8 mouse cellular contexts compared by ENCODE assay signal in genomic region chr2:152734501-152734900, GRCm38 (mm10). TPM values are rescaled to one million over a fixed set of nuclear protein-coding genes. Genes with fewer than 3 reads are reported as not detected.
DNase-seq lines count a peak whose midpoint lies in the region; ATAC-seq and TF ChIP-seq lines count a peak whose summit lies in the region.

No protein-coding gene starts in this region.

- TF ChIP-seq CTCF in heart, postnatal 0 days (IDR thresholded peaks at IDR 0.05; ENCODE audit: low read depth): no peak
- TF ChIP-seq CTCF in hindbrain, postnatal 0 days (IDR thresholded peaks at IDR 0.05; ENCODE audit: low read depth): no peak

- H3K27ac ChIP-seq in heart, postnatal 0 days (ENCODE audit: low read depth): peak overlapping the region; percentile 75
- peak overlapping the region; percentile 96 for H3K27ac ChIP-seq in embryonic facial prominence, embryonic 10.5 days (replicated peaks)
- peak overlapping the region; percentile 70 for H3K27ac ChIP-seq in hindbrain, postnatal 0 days
- peak overlapping the region; percentile 52 for H3K27ac ChIP-seq in midbrain, embryonic 15.5 days

- no peaks in the 10 kb centered on the region for H3K9me3 ChIP-seq in heart, postnatal 0 days (replicated peaks; ENCODE audit: control insufficient read depth, low read length)
- no peaks in the 10 kb centered on the region for H3K9me3 ChIP-seq in embryonic facial prominence, embryonic 10.5 days
- H3K9me3 ChIP-seq in hindbrain, postnatal 0 days (ENCODE audit: low read length): no peaks in the 10 kb centered on the region
- no peaks in the 10 kb centered on the region for H3K9me3 ChIP-seq in midbrain, embryonic 15.5 days

- peak overlapping the region; percentile 71 for H3K4me3 ChIP-seq in heart, postnatal 0 days (ENCODE audit: low read depth, low read length)
- H3K4me3 ChIP-seq in embryonic facial prominence, embryonic 10.5 days: peak overlapping the region; percentile 86
- H3K4me3 ChIP-seq in hindbrain, postnatal 0 days (ENCODE audit: low read length): peak overlapping the region; percentile 44
- H3K4me3 ChIP-seq in midbrain, embryonic 15.5 days: peak overlapping the region; percentile 48

- no peak for ATAC-seq in heart, postnatal 0 days (ENCODE audit: insufficient read depth, low read depth)
- no peak; the same call in 1 of the 2 replicates for ATAC-seq in hindbrain, postnatal 0 days
- ATAC-seq in midbrain, embryonic 15.5 days (replicated peaks): peak; percentile 1; the same call in 1 of the 2 replicates
- no peak for ATAC-seq in megakaryocyte-erythroid progenitor cell, adult 5-6 weeks (replicated peaks; ENCODE audit: low FRiP score, low TSS enrichment, poor library complexity, severe bottlenecking)

- H3K4me1 ChIP-seq in heart, postnatal 0 days (ENCODE audit: control insufficient read depth, insufficient read depth): peaks cover 15% of the 10 kb centered on the region
- peaks cover 93% of the 10 kb centered on the region for H3K4me1 ChIP-seq in embryonic facial prominence, embryonic 10.5 days
- peaks cover 14% of the 10 kb centered on the region for H3K4me1 ChIP-seq in hindbrain, postnatal 0 days (ENCODE audit: insufficient read depth, low read length)
- peaks cover 47% of the 10 kb centered on the region for H3K4me1 ChIP-seq in midbrain, embryonic 15.5 days

- 24% methylated on average over 10 of the region's 10 CpGs for WGBS in heart, postnatal 0 days
- WGBS in embryonic facial prominence, embryonic 10.5 days: 14% methylated on average over 10 of the region's 10 CpGs
- 11% methylated on average over 10 of the region's 10 CpGs for WGBS in hindbrain, postnatal 0 days
- WGBS in midbrain, embryonic 15.5 days: 14% methylated on average over 10 of the region's 10 CpGs

- no peak for DNase-seq in heart, postnatal 0 days (ENCODE audit: low spot score)
- DNase-seq in heart, postnatal 36 days: no peak
- DNase-seq in embryonic facial prominence, embryonic 10.5 days (ENCODE audit: low spot score): no peak
- DNase-seq in hindbrain, postnatal 0 days (ENCODE audit: low spot score): no peak
- no peak for DNase-seq in urinary bladder, postnatal 25 days (ENCODE audit: low spot score)
- DNase-seq in B cell, adult 2 months: no peak

- intact Hi-C loops in heart, postnatal 36 days (cut with DNase I): no loop called here

- H3K36me3 ChIP-seq in heart, postnatal 0 days (replicated peaks; ENCODE audit: control insufficient read depth, insufficient read depth, low read length): no peaks in the 10 kb centered on the region
- H3K36me3 ChIP-seq in embryonic facial prominence, embryonic 10.5 days (replicated peaks): peaks cover 11% of the 10 kb centered on the region
- H3K36me3 ChIP-seq in hindbrain, postnatal 0 days (ENCODE audit: insufficient read depth, low read length): no peaks in the 10 kb centered on the region
- H3K36me3 ChIP-seq in midbrain, embryonic 15.5 days (replicated peaks): no peaks in the 10 kb centered on the region

- no peak for TF ChIP-seq EP300 in heart, postnatal 0 days (IDR thresholded peaks at IDR 0.05; ENCODE audit: low read depth)

- H3K27me3 ChIP-seq in heart, postnatal 0 days (ENCODE audit: control insufficient read depth, insufficient read depth, low read length): no peaks in the 10 kb centered on the region
- H3K27me3 ChIP-seq in embryonic facial prominence, embryonic 10.5 days (replicated peaks; ENCODE audit: low read depth, poor library complexity, severe bottlenecking): no peaks in the 10 kb centered on the region
- no peaks in the 10 kb centered on the region for H3K27me3 ChIP-seq in hindbrain, postnatal 0 days (ENCODE audit: insufficient read depth, low read length)
- H3K27me3 ChIP-seq in midbrain, embryonic 15.5 days (replicated peaks): 0 out of 2 replicates have a peak, but pooled peaks cover 3% of the 10 kb centered on the region

- H3K4me2 ChIP-seq in heart, postnatal 0 days (ENCODE audit: low read depth, low read length): peak overlapping the region; percentile 73
- H3K4me2 ChIP-seq in hindbrain, postnatal 0 days (ENCODE audit: low read depth, low read length): peak overlapping the region; percentile 82
- H3K4me2 ChIP-seq in midbrain, embryonic 15.5 days: peak overlapping the region; percentile 86

- H3K9ac ChIP-seq in heart, postnatal 0 days (replicated peaks; ENCODE audit: low read depth, low read length): no peak overlapping the region
- peak overlapping the region; percentile 56; the same call in 1 of the 2 replicates for H3K9ac ChIP-seq in hindbrain, postnatal 0 days (replicated peaks; ENCODE audit: low read length)
- 0 out of 2 replicates have a peak overlapping the region, but pooled peaks have one; percentile 12 for H3K9ac ChIP-seq in midbrain, embryonic 15.5 days

RNA-seq across cellular contexts. Expression of gene Id1, which starts 1.6 kb away (rescaled TPM):
- total RNA-seq in heart, postnatal 0 days (2014; rRNA removed; ENCODE audit: low replicate concordance): 146 and 188 TPM in 2 replicates
- polyA plus RNA-seq in heart, postnatal 0 days (2015; fragmentation: Nextera tagmentation; extraction: Ambion mirVana): 46.7 and 59.3 TPM in 2 replicates
- 10 to 100 TPM; 50.9 to 53.7 TPM for total RNA-seq in heart, postnatal 36 days (2021)
- 161 and 182 TPM in 2 replicates for polyA plus RNA-seq in embryonic facial prominence, embryonic 10.5 days (2016; fragmentation: Nextera tagmentation; extraction: Ambion mirVana)
- total RNA-seq in hindbrain, postnatal 0 days (2014; rRNA removed): 142 and 198 TPM in 2 replicates
- polyA plus RNA-seq in hindbrain, postnatal 0 days (2015; fragmentation: Nextera tagmentation; extraction: Ambion mirVana): 99.3 and 104 TPM in 2 replicates
- 30.7 and 33.7 TPM in 2 replicates for polyA plus RNA-seq in midbrain, embryonic 15.5 days (2015; fragmentation: Nextera tagmentation; extraction: Ambion mirVana)
- not detected in 2 replicates for total RNA-seq in megakaryocyte-erythroid progenitor cell, adult 5-6 weeks (2014; fragmentation: Nextera tagmentation)
- total RNA-seq in megakaryocyte-erythroid progenitor cell, adult 5-6 weeks (2017): not detected in 2 replicates

RNA-seq across cellular contexts. Expression of gene Cox4i2, which starts 19.5 kb away (rescaled TPM):
- total RNA-seq in heart, postnatal 0 days (2014; rRNA removed; ENCODE audit: low replicate concordance): 13.4 and 29.9 TPM in 2 replicates
- 17.0 and 21.4 TPM in 2 replicates for polyA plus RNA-seq in heart, postnatal 0 days (2015; fragmentation: Nextera tagmentation; extraction: Ambion mirVana)
- total RNA-seq in heart, postnatal 36 days (2021): 10 to 100 TPM; 13.1 to 16.0 TPM
- 9.9 and 10.1 TPM in 2 replicates for polyA plus RNA-seq in embryonic facial prominence, embryonic 10.5 days (2016; fragmentation: Nextera tagmentation; extraction: Ambion mirVana)
- 2.1 and 7.1 TPM in 2 replicates for total RNA-seq in hindbrain, postnatal 0 days (2014; rRNA removed)
- polyA plus RNA-seq in hindbrain, postnatal 0 days (2015; fragmentation: Nextera tagmentation; extraction: Ambion mirVana): 4.8 and 6.1 TPM in 2 replicates
- 5.2 and 6.4 TPM in 2 replicates for polyA plus RNA-seq in midbrain, embryonic 15.5 days (2015; fragmentation: Nextera tagmentation; extraction: Ambion mirVana)
- total RNA-seq in megakaryocyte-erythroid progenitor cell, adult 5-6 weeks (2014; fragmentation: Nextera tagmentation): not detected in 2 replicates
- not detected in 2 replicates for total RNA-seq in megakaryocyte-erythroid progenitor cell, adult 5-6 weeks (2017)

RNA-seq across cellular contexts. Expression of gene Mcts2, which starts 47.7 kb away (rescaled TPM):
- 6.5 and 11.7 TPM in 2 replicates for total RNA-seq in heart, postnatal 0 days (2014; rRNA removed; ENCODE audit: low replicate concordance)
- polyA plus RNA-seq in heart, postnatal 0 days (2015; fragmentation: Nextera tagmentation; extraction: Ambion mirVana): 30.9 and 31.6 TPM in 2 replicates
- total RNA-seq in heart, postnatal 36 days (2021): 10 to 100 TPM; 16.2 to 16.5 TPM
- 37.6 and 40.2 TPM in 2 replicates for polyA plus RNA-seq in embryonic facial prominence, embryonic 10.5 days (2016; fragmentation: Nextera tagmentation; extraction: Ambion mirVana)
- 9.0 and 14.0 TPM in 2 replicates for total RNA-seq in hindbrain, postnatal 0 days (2014; rRNA removed)
- 29.4 and 31.2 TPM in 2 replicates for polyA plus RNA-seq in hindbrain, postnatal 0 days (2015; fragmentation: Nextera tagmentation; extraction: Ambion mirVana)
- 33.7 and 34.3 TPM in 2 replicates for polyA plus RNA-seq in midbrain, embryonic 15.5 days (2015; fragmentation: Nextera tagmentation; extraction: Ambion mirVana)
- 12.5 and 20.3 TPM in 2 replicates for total RNA-seq in megakaryocyte-erythroid progenitor cell, adult 5-6 weeks (2014; fragmentation: Nextera tagmentation)
- total RNA-seq in megakaryocyte-erythroid progenitor cell, adult 5-6 weeks (2017): 5.8 and 6.2 TPM in 2 replicates

Comparison
In these comparisons a context has a peak if more than half of its experiments do, and no peak if none do; other contexts are left out.
1. RNA of gene Id1, which starts 1.6 kb away (total RNA-seq): 142 to 198 TPM in hindbrain, postnatal 0 days, 146 to 188 TPM in heart, postnatal 0 days and 50.9 to 53.7 TPM in heart, postnatal 36 days; not detected in megakaryocyte-erythroid progenitor cell, adult 5-6 weeks; every median in the first group is over 10 times any median in the second.
2. Peak in every context shown above with its lines, with median percentiles within 50 percentile points of each other: H3K27ac ChIP-seq, H3K4me2 ChIP-seq and H3K4me3 ChIP-seq.